Mouse (Mus musculus) small intestine, adult 2 months (tissue): Measurements from ENCODE around the gene D930007J09Rik.

Experiments used
- CTCF ChIP-seq: fragments of 200-500 bp; IDR thresholded peaks from 2 replicates; pipeline ENCODE4 v1.5.1; 2012; ENCODE audit warnings: low read depth, mild to moderate bottlenecking, control low read depth, inconsistent platforms, low read length, moderate library complexity, mixed read lengths; ENCODE audit not compliant: insufficient replicate concordance, insufficient read length; ENCODE audit errors: extremely low read depth
- POLR2A ChIP-seq: fragments of 200-500 bp; IDR thresholded peaks from 2 replicates; pipeline ENCODE4 v1.6.1; 2012; ENCODE audit warnings: low read depth, mild to moderate bottlenecking, control low read depth, inconsistent platforms, low read length, moderate library complexity

DNA sequence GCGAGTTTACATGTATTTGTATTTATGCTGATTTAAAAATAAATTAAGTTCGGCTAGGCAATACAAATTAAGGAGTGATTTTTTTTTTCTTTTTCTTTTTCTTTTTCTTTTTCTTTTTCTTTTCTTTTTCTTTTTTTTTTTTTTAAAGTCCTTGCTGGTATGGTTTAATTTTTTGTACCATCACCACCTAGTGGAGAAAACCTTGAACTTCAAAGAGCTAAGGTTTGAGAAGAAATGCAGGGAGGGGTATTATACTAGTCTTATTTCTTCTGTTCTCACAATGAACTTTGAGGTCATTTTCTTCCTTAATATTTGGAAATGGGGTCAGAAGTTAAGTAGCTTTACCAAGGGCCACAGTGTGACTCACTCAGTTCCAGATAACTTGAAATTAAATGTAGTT is 3.5 kb downstream of the D930007J09Rik start:
- TF ChIP-seq POLR2A (no peak), CTCF (no peak)
